Mouse (Mus musculus) brain, embryonic 14.5 days (tissue): ENCODE measurements around the gene Gas1.

ENCODE experiments used
- CTCF ChIP-seq: fragments of 200-500 bp; IDR thresholded peaks from 2 replicates; pipeline ENCODE4 v1.5.1; 2012; ENCODE audit warnings: inconsistent platforms, mild to moderate bottlenecking, moderate library complexity, borderline replicate concordance; ENCODE audit not compliant: insufficient read depth, insufficient read length; ENCODE audit errors: extremely low read depth
- POLR2A ChIP-seq: fragments of 200-500 bp; IDR thresholded peaks from 2 replicates; pipeline ENCODE4 v1.6.1; 2012; ENCODE audit warnings: mild to moderate bottlenecking, inconsistent platforms, borderline replicate concordance; ENCODE audit not compliant: poor library complexity, insufficient read depth, insufficient read length, severe bottlenecking; ENCODE audit errors: extremely low read depth

DNA sequence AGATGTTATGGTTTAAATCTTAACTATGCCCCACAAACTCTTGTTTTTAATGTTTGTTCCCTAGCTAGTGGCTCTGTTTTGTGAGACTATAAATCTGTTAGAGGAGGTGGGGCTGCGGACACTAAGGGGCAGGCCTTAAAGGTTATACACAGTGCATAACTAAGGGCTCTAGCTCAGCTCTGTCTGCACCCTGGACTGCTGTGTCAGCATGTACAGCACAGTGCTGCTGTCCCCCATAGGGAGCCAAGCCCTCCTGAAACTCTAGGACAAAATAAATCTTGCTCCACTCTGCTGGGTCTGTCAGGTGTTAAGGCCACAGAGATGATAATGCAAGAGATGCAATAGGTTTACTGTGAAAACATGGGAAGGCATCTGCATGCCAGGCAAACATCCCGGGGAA, 10.1 kb upstream of the Gas1 start:
- no peak for TF ChIP-seq CTCF
- no peak for TF ChIP-seq POLR2A
